Mouse (Mus musculus) liver, embryonic 15.5 days (tissue): ENCODE measurements around the gene Btbd16. TPM values are rescaled to one million over a fixed set of nuclear protein-coding genes. Genes with fewer than 3 reads are reported as not detected.

Experiments
- ATAC-seq: fragments of 200-750 bp; cut with Nextera tagmentation; 2 replicates; pipeline ENCODE4 v1.8.0; 2017; ENCODE audit warnings: moderate number of reproducible peaks, mild to moderate bottlenecking, moderate library complexity; ENCODE audit not compliant: insufficient read depth
- H3K27ac ChIP-seq: fragments of 300-500 bp; sonication (generic); replicated peaks from 2 replicates; pipeline ENCODE4 v1.5.1; 2015; ENCODE audit warnings: mild to moderate bottlenecking, inconsistent platforms
- H3K27me3 ChIP-seq: fragments of 300-500 bp; sonication (generic); 2 replicates; pipeline ENCODE4 v1.6.1; 2015; ENCODE audit warnings: mild to moderate bottlenecking, inconsistent platforms
- H3K36me3 ChIP-seq: fragments of 300-500 bp; sonication (generic); replicated peaks from 2 replicates; pipeline ENCODE4 v1.6.1; 2015; ENCODE audit warnings: moderate library complexity, mild to moderate bottlenecking, inconsistent platforms
- H3K4me1 ChIP-seq: fragments of 300-500 bp; sonication (generic); replicated peaks from 2 replicates; pipeline ENCODE4 v1.6.1; 2015; ENCODE audit warnings: inconsistent platforms
- H3K4me2 ChIP-seq: fragments of 300-500 bp; sonication (generic); 2 replicates; pipeline ENCODE4 v1.6.1; 2015; ENCODE audit warnings: moderate library complexity, mild to moderate bottlenecking, inconsistent platforms
- H3K4me3 ChIP-seq: fragments of 300-500 bp; sonication (generic); replicated peaks from 2 replicates; pipeline ENCODE4 v1.5.1; 2015; ENCODE audit warnings: mild to moderate bottlenecking, inconsistent platforms
- H3K9ac ChIP-seq: fragments of 300-500 bp; sonication (generic); 2 replicates; pipeline ENCODE4 v1.6.1; 2015; ENCODE audit warnings: moderate library complexity, mild to moderate bottlenecking, inconsistent platforms
- H3K9me3 ChIP-seq: fragments of 300-500 bp; sonication (generic); replicated peaks from 2 replicates; pipeline ENCODE4 v1.6.1; 2016; ENCODE audit warnings: inconsistent platforms
- WGBS: fragments of 180-500 bp; shearing (Covaris S2); methylation state at CpG from one replicate; pipeline ENCODE4 v1.1.7; 2015; ENCODE audit warnings: mixed read lengths; ENCODE audit not compliant: insufficient replicate concordance; 5-methylcytosine and 5-hydroxymethylcytosine counted together
- polyA plus RNA-seq: library from polyadenylated mRNA; unstranded; fragments of >200 nt; fragmentation: Nextera tagmentation; extraction: Ambion mirVana; gene quantifications from 2 replicates; pipeline ENCODE4 v1.2.1, GENCODE M21; 2015

The Btbd16 gene
- polyA plus RNA-seq, 1 experiment from 2014 or later: not detected

- peaks cover 31% of the 10 kb centered on the region for H3K27me3 ChIP-seq
- peak within 1 kb of the TSS; percentile 63 for H3K4me2 ChIP-seq
- no peaks in the 10 kb centered on the region for H3K36me3 ChIP-seq
- ATAC-seq: peak; percentile 90
- peak within 1 kb of the TSS; percentile 63 for H3K4me3 ChIP-seq
- H3K9ac ChIP-seq: peak within 1 kb of the TSS; percentile 47
- 0 out of 2 replicates have a peak within 1 kb of the TSS, but pooled peaks have one; percentile 24 for H3K27ac ChIP-seq
- H3K4me1 ChIP-seq: no peaks in the 10 kb centered on the region; the same call in 1 of the 2 replicates
- H3K9me3 ChIP-seq: no peaks in the 10 kb centered on the region
- WGBS: under 1% methylated on average over 114 of the region's 114 CpGs
Observed at GRCm38 (mm10) chr7:130865613-130866591, 92.0 kb downstream of the Btbd16 start, which contains the start of gene Plekha1. Gene Plekha1 (plus strand): TSS chr7:130865756.

- Histone ChIP-seq H3K27ac (no peak overlapping the region), H3K9me3 (no peaks in the 10 kb centered on the region), H3K27me3 (peaks cover 31% of the 10 kb centered on the region), H3K4me2 (peak overlapping the region; percentile 63), H3K36me3 (no peaks in the 10 kb centered on the region), H3K9ac (peak overlapping the region; percentile 47; the same call in 1 of the 2 replicates), H3K4me1 (no peaks in the 10 kb centered on the region; the same call in 1 of the 2 replicates), H3K4me3 (peak overlapping the region; percentile 63)
- 5% methylated on average over 13 of the region's 13 CpGs for WGBS
- ATAC-seq: no peak
Observed at GRCm38 (mm10) chr7:130866640-130867039, 92.8 kb downstream of the Btbd16 start.

- no peaks in the 10 kb centered on the region for H3K9me3 ChIP-seq
- no peak overlapping the region for H3K4me2 ChIP-seq
- no peak overlapping the region for H3K9ac ChIP-seq
- ATAC-seq: no peak
- H3K36me3 ChIP-seq: no peaks in the 10 kb centered on the region
- peaks cover 31% of the 10 kb centered on the region for H3K27me3 ChIP-seq
- WGBS: 37% methylated on average over 3 of the region's 3 CpGs
- no peak overlapping the region for H3K27ac ChIP-seq
- H3K4me1 ChIP-seq: no peaks in the 10 kb centered on the region; the same call in 1 of the 2 replicates
- no peak overlapping the region for H3K4me3 ChIP-seq
Observed at GRCm38 (mm10) chr7:130867256-130867655, 93.4 kb downstream of the Btbd16 start.

Other genes starting within 250 kb of the Btbd16 start
- 83.9 and 90.7 TPM in 2 replicates for gene Nsmce4a, start 201.0 kb upstream of the Btbd16 start, polyA plus RNA-seq
- gene Tacc2, start 196.6 kb upstream of the Btbd16 start, polyA plus RNA-seq: 2.6 and 3.0 TPM in 2 replicates
- 10.3 and 13.4 TPM in 2 replicates for gene Plekha1, start 91.7 kb downstream of the Btbd16 start, polyA plus RNA-seq
- gene Htra1, start 162.0 kb downstream of the Btbd16 start, polyA plus RNA-seq: 1.0 and 1.5 TPM in 2 replicates